Mouse (Mus musculus): ENCODE data around the gene Tex52. TPM values are rescaled to one million over a fixed set of nuclear protein-coding genes. Genes with fewer than 3 reads are reported as not detected.

Gene Tex52
- total and polyA plus RNA-seq, 2 experiments = not detected

- Histone ChIP-seq H3K27me3 (ENCODE audit: control insufficient read depth, insufficient read depth, low read length) (peaks cover 4% of the 10 kb centered on the region; the same call in 1 of the 2 replicates), H3K79me2 (ENCODE audit: control insufficient read depth, insufficient read depth, low read length) (no peaks in the 10 kb centered on the region; the same call in 1 of the 2 replicates), H3K9ac (ENCODE audit: low read depth, low read length) (no peak overlapping the region), H3K27ac (replicated peaks; ENCODE audit: insufficient read depth, low read depth, low read length) (no peak overlapping the region), H3K36me3 (ENCODE audit: control insufficient read depth, insufficient read depth, low read length) (no peaks in the 10 kb centered on the region; the same call in 1 of the 2 replicates), H3K4me1 (ENCODE audit: control insufficient read depth, insufficient read depth, low read length) (peaks cover 8% of the 10 kb centered on the region), H3K4me3 (ENCODE audit: insufficient read depth, low read depth, low read length) (no peak overlapping the region)
- TF ChIP-seq CTCF (IDR thresholded peaks at IDR 0.05; ENCODE audit: low read depth, low read length) (peak; percentile 77), POLR2A (IDR thresholded peaks at IDR 0.05; ENCODE audit: extremely low read depth, insufficient read depth, low read length) (no peak)
- DNase-seq (ENCODE audit: extremely low read depth, low read depth, low spot score) = no peak
- 38% methylated on average over 2 of the region's 2 CpGs for WGBS
Measured at GRCm38 (mm10) chr6:128358999-128359398, 16.3 kb upstream of the Tex52 start.

- WGBS = 25% methylated on average over 9 of the region's 9 CpGs
- TF ChIP-seq CTCF (IDR thresholded peaks at IDR 0.05; ENCODE audit: low read depth, low read length) (no peak), POLR2A (IDR thresholded peaks at IDR 0.05; ENCODE audit: extremely low read depth, insufficient read depth, low read length) (no peak)
- Histone ChIP-seq H3K27me3 (ENCODE audit: control insufficient read depth, insufficient read depth, low read length) (no peaks in the 10 kb centered on the region), H3K4me1 (ENCODE audit: control insufficient read depth, insufficient read depth, low read length) (peaks cover 8% of the 10 kb centered on the region), H3K27ac (replicated peaks; ENCODE audit: insufficient read depth, low read depth, low read length) (no peak overlapping the region), H3K4me3 (ENCODE audit: insufficient read depth, low read depth, low read length) (peak overlapping the region; percentile 89), H3K36me3 (ENCODE audit: control insufficient read depth, insufficient read depth, low read length) (no peaks in the 10 kb centered on the region; the same call in 1 of the 2 replicates), H3K9ac (ENCODE audit: low read depth, low read length) (peak overlapping the region; percentile 92), H3K79me2 (ENCODE audit: control insufficient read depth, insufficient read depth, low read length) (no peaks in the 10 kb centered on the region; the same call in 1 of the 2 replicates)
- no peak for DNase-seq (ENCODE audit: extremely low read depth, low read depth, low spot score)
Measured at GRCm38 (mm10) chr6:128361901-128362300, 13.4 kb upstream of the Tex52 start.

GRCm38 (mm10) chr6:128362381-128363006, 12.8 kb upstream of the Tex52 start, which contains the start of the genes Rhno1 and Foxm1:
Gene Rhno1, minus strand, starts transcription at chr6:128362911.
Gene Foxm1, plus strand, starts transcription at chr6:128362967.
- WGBS = under 1% methylated on average over 74 of the region's 76 CpGs
- DNase-seq (ENCODE audit: extremely low read depth, low read depth, low spot score) = peak; percentile 33
- H3K4me1 ChIP-seq (ENCODE audit: control insufficient read depth, insufficient read depth, low read length) = peaks cover 8% of the 10 kb centered on the region

GRCm38 (mm10) chr6:128363007-128363825, 12.0 kb upstream of the Tex52 start:
- Histone ChIP-seq H3K36me3 (ENCODE audit: control insufficient read depth, insufficient read depth, low read length) (no peaks in the 10 kb centered on the region), H3K9ac (ENCODE audit: low read depth, low read length) (peak overlapping the region; percentile 31), H3K4me1 (ENCODE audit: control insufficient read depth, insufficient read depth, low read length) (peaks cover 8% of the 10 kb centered on the region), H3K79me2 (ENCODE audit: control insufficient read depth, insufficient read depth, low read length) (no peaks in the 10 kb centered on the region; the same call in 1 of the 2 replicates), H3K27ac (replicated peaks; ENCODE audit: insufficient read depth, low read depth, low read length) (no peak overlapping the region), H3K27me3 (ENCODE audit: control insufficient read depth, insufficient read depth, low read length) (no peaks in the 10 kb centered on the region), H3K4me3 (ENCODE audit: insufficient read depth, low read depth, low read length) (peak overlapping the region; percentile 89; the same call in 1 of the 2 replicates)
- DNase-seq (ENCODE audit: extremely low read depth, low read depth, low spot score) = no peak
- TF ChIP-seq POLR2A (IDR thresholded peaks at IDR 0.05; ENCODE audit: extremely low read depth, insufficient read depth, low read length) (no peak), CTCF (IDR thresholded peaks at IDR 0.05; ENCODE audit: low read depth, low read length) (no peak)
- 5% methylated on average over 45 of the region's 46 CpGs for WGBS

More at GRCm38 (mm10) chr6:128362381-128363006, 12.8 kb upstream of the Tex52 start, which contains the start of the genes Rhno1 and Foxm1:
- Histone ChIP-seq H3K27ac (replicated peaks; ENCODE audit: insufficient read depth, low read depth, low read length) (peak within 1 kb of the TSS; percentile 33), H3K36me3 (ENCODE audit: control insufficient read depth, insufficient read depth, low read length) (no peaks in the 10 kb centered on the region; the same call in 1 of the 2 replicates), H3K79me2 (ENCODE audit: control insufficient read depth, insufficient read depth, low read length) (no peaks in the 10 kb centered on the region; the same call in 1 of the 2 replicates), H3K9ac (ENCODE audit: low read depth, low read length) (peak within 1 kb of the TSS; percentile 92), H3K4me3 (ENCODE audit: insufficient read depth, low read depth, low read length) (peak within 1 kb of the TSS; percentile 89), H3K27me3 (ENCODE audit: control insufficient read depth, insufficient read depth, low read length) (no peaks in the 10 kb centered on the region)
- TF ChIP-seq POLR2A (IDR thresholded peaks at IDR 0.05; ENCODE audit: extremely low read depth, insufficient read depth, low read length) (0 out of 2 replicates have a peak, but pooled peaks have one; percentile 23), CTCF (IDR thresholded peaks at IDR 0.05; ENCODE audit: low read depth, low read length) (no peak)

GRCm38 (mm10) chr6:128364721-128365120, 10.5 kb upstream of the Tex52 start:
- DNase-seq (ENCODE audit: extremely low read depth, low read depth, low spot score) = no peak
- TF ChIP-seq CTCF (IDR thresholded peaks at IDR 0.05; ENCODE audit: low read depth, low read length) (no peak), POLR2A (IDR thresholded peaks at IDR 0.05; ENCODE audit: extremely low read depth, insufficient read depth, low read length) (no peak)
- H3K4me3 ChIP-seq (ENCODE audit: insufficient read depth, low read depth, low read length) = no peak overlapping the region
- no peaks in the 10 kb centered on the region for H3K36me3 ChIP-seq (ENCODE audit: control insufficient read depth, insufficient read depth, low read length)
- no peak overlapping the region for H3K27ac ChIP-seq (replicated peaks; ENCODE audit: insufficient read depth, low read depth, low read length)
- H3K27me3 ChIP-seq (ENCODE audit: control insufficient read depth, insufficient read depth, low read length) = no peaks in the 10 kb centered on the region
- no peaks in the 10 kb centered on the region; the same call in 1 of the 2 replicates for H3K79me2 ChIP-seq (ENCODE audit: control insufficient read depth, insufficient read depth, low read length)
- H3K4me1 ChIP-seq (ENCODE audit: control insufficient read depth, insufficient read depth, low read length) = peaks cover 8% of the 10 kb centered on the region
- H3K9ac ChIP-seq (ENCODE audit: low read depth, low read length) = no peak overlapping the region
- 75% methylated on average over 6 of the region's 6 CpGs for WGBS

All from liver, adult 2 months (tissue).